Mouse (Mus musculus) large intestine, adult 2 months (tissue): ENCODE results near the gene Fndc1. TPM values are rescaled to one million over a fixed set of nuclear protein-coding genes. Genes with fewer than 3 reads are reported as not detected.

Experiments used
- DNase-seq: peaks from one replicate; pipeline ENCODE4 v3.0.0-alpha.2; 2012; ENCODE audit warnings: low read depth, low spot score
- WGBS: fragments of 180-500 bp; shearing (Covaris S2); methylation state at CpG from one replicate; pipeline ENCODE4 v1.1.7; 2018; 5-methylcytosine and 5-hydroxymethylcytosine counted together
- polyA plus RNA-seq: library from polyadenylated mRNA; depleted of rRNA; stranded (reverse); fragments of >200 nt; gene quantifications from 2 replicates; pipeline ENCODE4 v1.2.3, GENCODE M21; 2012; rRNA removed

Gene Fndc1
- polyA plus RNA-seq, 1 experiment = 5.6 TPM

- DNase-seq = no peak
- WGBS = 89% methylated on average over 4 of the region's 4 CpGs
These were observed 104.1 kb downstream of the Fndc1 start for GRCm38 (mm10) chr17:7722991-7723390.

- no peak for DNase-seq
- WGBS = 63% methylated on average over 1 of the region's 1 CpGs
These were observed 108.2 kb downstream of the Fndc1 start for GRCm38 (mm10) chr17:7718886-7719285.

GRCm38 (mm10) chr17:7717945-7718344, 109.2 kb downstream of the Fndc1 start:
- WGBS = 49% methylated on average over 6 of the region's 6 CpGs

GRCm38 (mm10) chr17:7713020-7713419, 114.1 kb downstream of the Fndc1 start:
- 53% methylated on average over 2 of the region's 2 CpGs for WGBS
- DNase-seq = no peak

More at GRCm38 (mm10) chr17:7717945-7718344, 109.2 kb downstream of the Fndc1 start:
- no peak for DNase-seq

- DNase-seq = no peak
- WGBS = 44% methylated on average over 4 of the region's 4 CpGs
These were observed 120.0 kb downstream of the Fndc1 start for GRCm38 (mm10) chr17:7707073-7707472.

GRCm38 (mm10) chr17:7690271-7690670, 136.8 kb downstream of the Fndc1 start:
- WGBS = 83% methylated on average over 4 of the region's 4 CpGs
- DNase-seq = no peak

Other genes with a start within 250 kb of the Fndc1 start
- 2.3 and 3.1 TPM in 2 replicates for gene Tagap, start 98.7 kb upstream of the Fndc1 start, polyA plus RNA-seq
- gene Rsph3a, start 118.3 kb upstream of the Fndc1 start, polyA plus RNA-seq = 57.7 and 71.7 TPM in 2 replicates